Mouse (Mus musculus) heart, postnatal 0 days (tissue): ENCODE measurements at regions not wholly inside any gene's neighbourhood (a gene's known extent, or its start where the extent isn't known, plus 50 kb on each side); places are given as distances from the start of the nearest gene placed in this dataset.

Experiments used
- CTCF ChIP-seq: IDR thresholded peaks from 2 replicates; pipeline ENCODE4 v1.5.1; 2016; ENCODE audit warnings: antibody characterized with exemption, control low read depth, low read depth
- EP300 ChIP-seq: IDR thresholded peaks from 2 replicates; pipeline ENCODE4 v1.6.1; 2016; ENCODE audit warnings: antibody characterized with exemption, low read depth

DNA sequence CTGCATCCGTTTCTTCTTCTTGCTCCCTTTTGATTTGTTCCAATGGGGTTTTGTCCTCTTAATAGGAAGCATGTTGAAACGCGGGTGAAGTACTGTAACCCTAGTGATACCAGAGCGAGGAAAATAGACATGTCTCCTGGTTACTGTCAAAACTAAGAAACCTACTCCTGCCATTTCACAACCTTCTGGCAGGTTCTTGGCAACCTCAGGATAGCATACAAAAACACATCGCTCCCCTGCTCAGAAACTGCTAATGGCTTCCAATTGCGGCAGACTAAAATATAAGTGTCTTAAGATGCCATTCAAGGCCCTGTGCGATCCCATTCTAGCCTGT is 172.4 kb downstream of the Spata19 start:
- no peak for TF ChIP-seq EP300
- TF ChIP-seq CTCF = no peak
